Mouse (Mus musculus): ENCODE data around the gene Gps2.

Gps2 gene

GRCm38 (mm10) chr11:69956218-69956617, 42.5 kb downstream of the Gps2 start:
- no peak for DNase-seq (ENCODE audit: low read depth in 2 of 2, low spot score in 2 of 2)

GRCm38 (mm10) chr11:69960616-69961015, 46.9 kb downstream of the Gps2 start:
- DNase-seq (ENCODE audit: low read depth in 2 of 2, low spot score in 2 of 2): no peak

DNA sequence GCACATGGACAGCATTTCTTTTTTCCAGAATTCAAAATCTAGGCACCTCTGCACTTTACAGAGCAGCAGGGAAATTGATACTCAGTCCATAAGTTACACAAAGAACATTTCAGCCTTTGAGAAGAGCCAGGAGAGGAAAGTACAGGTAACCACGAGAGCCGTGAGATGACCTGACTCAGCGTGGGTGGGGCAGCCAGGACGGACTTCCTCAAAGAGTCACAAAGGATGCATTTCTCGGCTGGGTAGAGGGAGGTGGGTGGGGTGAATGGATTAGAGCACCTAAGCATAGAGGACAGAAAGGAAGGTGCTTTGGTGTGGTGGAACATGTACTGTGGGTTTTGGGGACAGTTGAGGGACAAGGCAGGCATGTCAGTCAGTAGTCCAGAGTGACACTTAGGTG, 48.2 kb downstream of the Gps2 start:
- DNase-seq (ENCODE audit: low read depth in 2 of 2, low spot score in 2 of 2): no peak

DNA sequence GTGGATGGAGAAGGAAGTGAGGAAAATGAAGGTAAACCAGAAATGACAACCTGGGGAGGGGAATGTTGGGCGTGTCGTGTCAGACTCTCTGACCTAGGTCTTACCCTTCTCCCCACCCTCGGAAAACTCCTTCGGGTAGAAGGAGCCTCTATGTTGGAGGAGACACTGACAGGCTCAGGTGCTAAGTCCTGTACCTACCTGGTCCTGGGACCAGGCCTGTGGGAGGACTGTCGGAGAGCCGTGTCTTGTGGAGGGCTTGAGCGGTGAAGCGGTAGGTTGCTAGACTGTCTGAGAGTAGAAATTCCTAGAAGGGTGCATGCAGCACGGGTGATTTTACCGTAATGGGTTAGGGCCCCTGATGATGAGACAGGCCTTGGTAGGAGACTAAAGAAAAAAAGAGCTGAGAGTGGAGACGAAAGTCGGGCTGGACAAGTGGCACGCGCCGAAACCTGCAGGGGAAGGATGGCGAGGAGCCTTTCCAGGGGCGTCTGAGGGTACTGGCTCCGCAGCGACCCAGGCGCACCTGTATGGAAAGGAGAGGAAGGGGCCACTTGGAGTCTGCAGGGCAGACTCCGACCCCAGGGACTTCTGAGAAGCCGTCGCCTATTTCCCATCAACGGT, 51.1 kb downstream of the Gps2 start, which contains the start of gene Cldn7:
TSS of gene Cldn7 (plus strand) at position 130 of the 621 bp plus-strand sequence.
- DNase-seq (ENCODE audit: low read depth in 2 of 2, low spot score in 2 of 2): no peak

GRCm38 (mm10) chr11:69965271-69966005, 51.8 kb downstream of the Gps2 start:
- no peak for DNase-seq (ENCODE audit: low read depth in 2 of 2, low spot score in 2 of 2)
